Mouse (Mus musculus) stomach, postnatal 0 days (tissue): ENCODE results near the gene Cdk4. TPM values are rescaled to one million over a fixed set of nuclear protein-coding genes. Genes with fewer than 3 reads are reported as not detected.

Experiments used
- ATAC-seq: fragments of 200-750 bp; cut with Nextera tagmentation; 2 replicates; pipeline ENCODE4 v1.8.0; 2017; ENCODE audit not compliant: low FRiP score, low TSS enrichment
- DNase-seq: peaks from one replicate; pipeline ENCODE4 v3.0.0-alpha.2; 2016; ENCODE audit warnings: low spot score
- H3K27ac ChIP-seq: fragments of 300-500 bp; sonication (generic); replicated peaks from 2 replicates; pipeline ENCODE4 v1.5.1; 2014; ENCODE audit warnings: mild to moderate bottlenecking, control low read depth
- H3K27me3 ChIP-seq: fragments of 300-500 bp; sonication (generic); 2 replicates; pipeline ENCODE4 v1.6.1; 2014; ENCODE audit warnings: low read length; ENCODE audit not compliant: control insufficient read depth, insufficient read depth
- H3K36me3 ChIP-seq: fragments of 300-500 bp; sonication (generic); 2 replicates; pipeline ENCODE4 v1.6.1; 2014; ENCODE audit warnings: low read length, mixed read lengths; ENCODE audit not compliant: control insufficient read depth, insufficient read depth
- H3K4me1 ChIP-seq: fragments of 300-500 bp; sonication (generic); replicated peaks from 2 replicates; pipeline ENCODE4 v1.6.1; 2014; ENCODE audit warnings: antibody characterized with exemption; ENCODE audit not compliant: control insufficient read depth, insufficient read depth
- H3K4me2 ChIP-seq: fragments of 300-500 bp; sonication (generic); replicated peaks from 2 replicates; pipeline ENCODE4 v1.6.1; 2014; ENCODE audit warnings: low read depth, mild to moderate bottlenecking, control low read depth, moderate library complexity
- H3K4me3 ChIP-seq: fragments of 300-500 bp; sonication (generic); 2 replicates; pipeline ENCODE4 v1.5.1; 2014; ENCODE audit warnings: low read depth, low read length, control low read depth
- H3K9ac ChIP-seq: fragments of 300-500 bp; sonication (generic); 2 replicates; pipeline ENCODE4 v1.6.1; 2014; ENCODE audit warnings: mild to moderate bottlenecking, low read length, control low read depth, mixed read lengths
- H3K9me3 ChIP-seq: fragments of 300-500 bp; sonication (generic); 2 replicates; pipeline ENCODE4 v1.6.1; 2016; ENCODE audit warnings: low read length; ENCODE audit not compliant: control insufficient read depth
- CTCF ChIP-seq: IDR thresholded peaks from 2 replicates; pipeline ENCODE4 v1.5.1; 2016; ENCODE audit warnings: antibody characterized with exemption, low read depth, mild to moderate bottlenecking, moderate library complexity
- EP300 ChIP-seq: optimal IDR thresholded peaks from 2 replicates; pipeline ENCODE3; 2016; ENCODE audit warnings: antibody characterized with exemption
- WGBS: fragments of 180-500 bp; shearing (Covaris S2); extraction: QIAGEN DNeasy Blood & Tissue Kit; methylation state at CpG from one replicate; pipeline ENCODE4 v1.1.7; 2014; 5-methylcytosine and 5-hydroxymethylcytosine counted together
- polyA plus RNA-seq: library from polyadenylated mRNA; unstranded; fragments of >200 nt; fragmentation: Nextera tagmentation; extraction: Ambion mirVana; gene quantifications from 2 replicates; pipeline ENCODE4 v1.2.1, GENCODE M21; 2015

The Cdk4 gene
- polyA plus RNA-seq, 1 experiment from 2014 or later, result 469 TPM

DNA sequence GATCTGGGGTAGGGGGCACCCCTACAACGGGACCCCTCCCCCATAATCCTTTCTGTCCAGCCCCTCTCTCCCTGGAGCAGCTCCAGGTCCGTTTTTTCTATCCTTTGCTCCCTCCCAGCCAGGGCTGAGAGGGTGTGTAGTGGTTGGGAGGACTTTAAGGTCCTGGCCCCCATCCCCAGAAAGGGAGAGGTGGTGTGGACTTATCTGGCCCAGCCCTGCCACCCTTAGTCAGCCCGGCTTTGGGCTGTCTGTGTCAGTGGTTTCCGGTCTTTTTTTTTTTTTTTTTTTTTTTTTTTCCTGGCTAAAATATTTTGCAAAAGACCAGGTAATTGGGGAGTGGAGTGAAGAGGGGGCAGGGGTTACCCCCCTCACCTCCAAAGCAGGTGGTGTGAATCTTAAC is 29.4 kb downstream of the Cdk4 start:
- Histone ChIP-seq H3K9me3 (no peaks in the 10 kb centered on the region), H3K4me1 (0 out of 2 replicates have a peak, but pooled peaks cover 7% of the 10 kb centered on the region), H3K4me2 (no peak overlapping the region), H3K27me3 (peaks cover 5% of the 10 kb centered on the region; the same call in 1 of the 2 replicates), H3K9ac (no peak overlapping the region), H3K36me3 (peaks cover 8% of the 10 kb centered on the region; the same call in 1 of the 2 replicates), H3K27ac (no peak overlapping the region), H3K4me3 (no peak overlapping the region)
- DNase-seq, result no peak
- TF ChIP-seq CTCF (no peak), EP300 (no peak)
- ATAC-seq, result no peak
- 49% methylated on average over 4 of the region's 4 CpGs for WGBS

DNA sequence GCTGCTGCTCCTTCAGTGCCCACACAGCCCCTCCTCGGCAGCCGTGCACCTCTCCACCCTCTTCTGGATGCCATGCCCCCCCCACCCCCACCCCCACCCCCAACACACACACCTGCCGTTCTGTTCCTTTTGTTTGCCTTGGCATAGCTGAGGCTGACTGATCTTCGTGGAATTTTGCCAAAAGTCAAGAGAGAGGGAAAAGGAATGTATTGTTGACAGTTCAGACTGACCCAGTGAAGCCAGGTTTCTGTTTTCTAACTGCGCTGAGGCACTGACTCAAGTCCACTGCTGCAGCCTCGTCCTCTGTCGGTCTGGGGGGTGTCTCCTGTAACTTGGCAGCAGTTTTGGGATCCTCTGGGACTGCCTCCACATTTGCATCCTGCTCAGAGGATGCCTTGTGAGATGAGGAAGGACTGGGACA is 31.1 kb downstream of the Cdk4 start:
- Histone ChIP-seq H3K27ac (no peak overlapping the region), H3K9ac (no peak overlapping the region), H3K4me1 (0 out of 2 replicates have a peak, but pooled peaks cover 7% of the 10 kb centered on the region), H3K9me3 (no peaks in the 10 kb centered on the region), H3K4me2 (no peak overlapping the region), H3K27me3 (peaks cover 5% of the 10 kb centered on the region; the same call in 1 of the 2 replicates), H3K4me3 (no peak overlapping the region), H3K36me3 (peaks cover 16% of the 10 kb centered on the region; the same call in 1 of the 2 replicates)
- ATAC-seq (peak; percentile 53), DNase-seq (peak; percentile 72)
- WGBS, result 14% methylated on average over 7 of the region's 7 CpGs
- TF ChIP-seq EP300 (no peak), CTCF (no peak)

DNA sequence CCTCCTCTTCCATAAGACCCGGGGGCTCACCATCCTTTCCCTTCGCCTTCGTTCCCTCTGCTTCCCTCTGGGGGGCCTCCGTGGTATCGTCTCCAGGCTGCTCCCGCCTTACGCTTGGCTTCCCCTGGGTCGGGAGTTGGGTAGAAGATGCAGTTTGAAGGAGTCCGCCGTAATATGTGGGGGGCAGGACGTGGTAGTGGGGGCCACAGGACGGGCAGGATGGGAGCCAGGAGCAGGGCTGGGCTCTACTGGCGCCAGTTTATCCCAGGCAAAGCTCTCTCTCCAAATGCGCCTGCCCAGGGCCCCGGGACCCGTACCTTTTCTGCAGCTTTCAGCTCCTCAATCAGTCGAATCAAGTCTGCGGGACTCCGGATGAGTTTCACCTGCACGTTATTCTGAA is 35.2 kb downstream of the Cdk4 start:
- peaks cover 18% of the 10 kb centered on the region; the same call in 1 of the 2 replicates for H3K36me3 ChIP-seq
- no peak for DNase-seq
- H3K9ac ChIP-seq, result no peak overlapping the region
- 82% methylated on average over 20 of the region's 20 CpGs for WGBS
- no peak for ATAC-seq
- TF ChIP-seq CTCF (no peak), EP300 (no peak)
- H3K9me3 ChIP-seq, result no peaks in the 10 kb centered on the region
- H3K27me3 ChIP-seq, result no peaks in the 10 kb centered on the region; the same call in 1 of the 2 replicates
- H3K4me3 ChIP-seq, result no peak overlapping the region
- H3K4me1 ChIP-seq, result 0 out of 2 replicates have a peak, but pooled peaks cover 2% of the 10 kb centered on the region
- no peak overlapping the region for H3K27ac ChIP-seq
- no peak overlapping the region for H3K4me2 ChIP-seq

DNA sequence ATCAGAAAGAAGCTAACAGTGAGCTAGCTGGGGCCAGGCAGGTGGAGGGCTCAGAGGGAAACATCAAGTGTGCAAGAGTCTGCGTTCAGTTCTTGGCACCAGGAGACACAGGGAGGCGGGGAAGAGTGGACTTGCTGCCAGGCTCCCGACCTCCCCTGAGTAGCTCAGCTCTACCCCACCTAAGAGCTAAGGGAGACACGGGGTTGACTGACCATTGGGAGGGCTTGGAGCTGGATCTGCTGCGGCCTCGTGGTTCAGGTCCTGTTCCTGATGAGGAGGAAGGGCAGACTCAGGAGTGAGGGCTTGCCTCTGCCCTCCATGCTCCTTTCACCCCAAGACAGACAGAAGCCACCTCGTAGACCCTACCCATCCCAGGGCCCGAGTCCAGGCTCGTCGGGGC is 35.9 kb downstream of the Cdk4 start:
- no peak for ATAC-seq

DNA sequence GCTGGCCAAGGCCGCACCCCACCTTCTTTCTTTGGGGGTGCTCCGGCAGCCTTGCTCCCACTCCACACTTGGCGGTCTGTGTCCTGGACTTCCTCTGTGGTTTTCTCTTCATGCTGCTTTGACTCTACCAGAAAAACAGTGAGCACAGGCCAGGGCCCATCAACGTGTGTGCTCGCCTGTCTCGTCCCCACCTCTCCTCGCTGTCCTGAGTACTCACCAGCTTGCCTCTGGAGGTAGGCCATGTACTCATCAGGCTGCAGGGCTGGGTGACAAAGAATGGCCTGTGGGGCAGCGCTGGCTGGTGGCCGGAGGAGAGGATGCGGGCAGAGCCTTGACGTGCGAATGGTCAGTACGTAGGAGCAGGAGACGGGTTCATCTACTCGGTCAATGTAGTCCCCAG is 36.5 kb downstream of the Cdk4 start:
- DNase-seq (no peak), ATAC-seq (no peak)
- Histone ChIP-seq H3K4me3 (no peak overlapping the region), H3K9me3 (no peaks in the 10 kb centered on the region), H3K4me2 (no peak overlapping the region), H3K9ac (no peak overlapping the region), H3K36me3 (peaks cover 18% of the 10 kb centered on the region; the same call in 1 of the 2 replicates), H3K27me3 (no peaks in the 10 kb centered on the region; the same call in 1 of the 2 replicates), H3K27ac (no peak overlapping the region), H3K4me1 (no peaks in the 10 kb centered on the region)
- TF ChIP-seq EP300 (no peak), CTCF (no peak; the same call in 1 of the 2 replicates)
- WGBS, result 90% methylated on average over 14 of the region's 15 CpGs

More for the DNA sequence above, 35.9 kb downstream of the Cdk4 start:
- H3K4me2 ChIP-seq, result no peak overlapping the region
- H3K27ac ChIP-seq, result no peak overlapping the region
- H3K4me3 ChIP-seq, result no peak overlapping the region
- no peaks in the 10 kb centered on the region for H3K9me3 ChIP-seq
- no peak for TF ChIP-seq EP300
- TF ChIP-seq CTCF, result no peak
- DNase-seq, result no peak
- 0 out of 2 replicates have a peak, but pooled peaks cover under 1% of the 10 kb centered on the region for H3K4me1 ChIP-seq
- WGBS, result 87% methylated on average over 10 of the region's 10 CpGs
- H3K9ac ChIP-seq, result no peak overlapping the region
- H3K27me3 ChIP-seq, result no peaks in the 10 kb centered on the region; the same call in 1 of the 2 replicates
- H3K36me3 ChIP-seq, result peaks cover 18% of the 10 kb centered on the region; the same call in 1 of the 2 replicates

DNA sequence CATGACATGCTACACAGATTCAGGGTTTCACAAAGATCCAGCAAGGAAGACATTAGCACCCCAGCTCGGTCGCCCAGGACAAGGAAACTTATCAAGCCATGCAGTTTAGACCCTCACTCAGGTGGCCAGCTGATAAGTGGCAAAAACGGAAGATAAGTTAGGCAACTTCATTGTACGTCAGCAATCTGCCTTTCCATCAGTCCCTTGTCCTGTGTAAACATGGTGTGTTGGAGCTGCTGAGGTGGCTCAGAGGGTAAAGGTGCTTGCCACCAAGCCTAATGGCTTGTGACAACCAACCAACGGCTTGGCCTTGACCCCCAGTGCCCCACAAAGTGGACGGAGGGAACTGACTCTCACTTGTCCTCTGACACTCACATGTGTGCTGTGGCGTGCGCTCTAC is 37.1 kb downstream of the Cdk4 start:
- ATAC-seq, result no peak

More for the DNA sequence above, 37.1 kb downstream of the Cdk4 start:
- Histone ChIP-seq H3K4me2 (no peak overlapping the region), H3K36me3 (peaks cover 18% of the 10 kb centered on the region; the same call in 1 of the 2 replicates), H3K27me3 (no peaks in the 10 kb centered on the region; the same call in 1 of the 2 replicates), H3K27ac (no peak overlapping the region), H3K9ac (no peak overlapping the region), H3K4me1 (no peaks in the 10 kb centered on the region), H3K4me3 (no peak overlapping the region), H3K9me3 (no peaks in the 10 kb centered on the region)
- 67% methylated on average over 8 of the region's 8 CpGs for WGBS
- no peak for DNase-seq
- TF ChIP-seq EP300 (no peak), CTCF (no peak)
